Mouse (Mus musculus) induced T-regulatory cell, adult 2 months (primary cell): ENCODE data around the gene Glipr2.

Source experiments
- DNase-seq: peaks from one replicate; pipeline ENCODE4 v3.0.0-alpha.2; 2012; ENCODE audit warnings: low read depth

Gene Glipr2

DNA sequence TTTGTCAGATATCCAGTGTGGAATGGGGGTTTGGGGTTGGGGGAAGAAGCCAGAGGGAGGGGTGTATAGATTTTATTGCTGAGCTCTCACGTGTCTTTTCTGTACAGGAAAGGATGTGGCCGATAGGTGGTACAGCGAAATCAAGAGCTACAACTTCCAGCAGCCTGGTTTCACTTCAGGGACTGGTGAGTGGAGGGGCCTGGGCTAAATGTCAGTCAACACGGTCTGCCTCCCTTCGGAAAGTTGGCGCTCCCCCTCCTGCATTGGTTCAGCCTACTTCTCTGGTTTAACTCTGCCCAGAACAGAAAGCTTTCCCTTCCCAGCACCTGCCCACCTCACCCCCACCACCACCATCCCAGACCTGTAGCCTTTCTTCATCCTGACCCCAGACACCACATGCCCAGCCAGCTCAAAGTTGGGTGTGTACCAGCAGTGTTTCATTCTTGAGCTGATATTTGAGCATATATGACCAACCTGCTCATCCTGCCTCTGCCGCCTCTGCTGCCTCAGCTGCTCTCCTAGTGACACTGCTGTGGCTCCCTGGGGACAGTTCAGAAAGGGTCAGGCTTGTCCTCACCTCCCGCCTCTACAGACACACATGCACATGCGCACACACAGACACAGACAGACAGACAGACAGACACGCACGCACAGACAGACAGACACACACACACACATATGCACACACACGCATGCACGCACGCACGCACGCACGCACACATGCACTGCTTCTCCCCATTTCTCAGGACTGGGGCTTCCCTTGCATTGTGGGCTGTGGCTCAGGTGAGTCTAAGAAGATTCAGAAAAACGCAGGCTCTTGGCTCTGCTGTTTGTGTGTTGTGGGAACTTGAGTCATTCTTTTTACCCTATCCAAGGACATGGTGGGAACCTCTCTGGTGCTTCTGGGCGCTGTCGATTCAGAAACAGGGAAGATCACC is 13.5 kb downstream of the Glipr2 start:
- peak; percentile 80 for DNase-seq

- no peak for DNase-seq
These were observed 14.4 kb downstream of the Glipr2 start for GRCm38 (mm10) chr4:43971541-43972136.

GRCm38 (mm10) chr4:43972137-43972591 is 15.0 kb downstream of the Glipr2 start:
- peak; percentile 93 for DNase-seq

DNA sequence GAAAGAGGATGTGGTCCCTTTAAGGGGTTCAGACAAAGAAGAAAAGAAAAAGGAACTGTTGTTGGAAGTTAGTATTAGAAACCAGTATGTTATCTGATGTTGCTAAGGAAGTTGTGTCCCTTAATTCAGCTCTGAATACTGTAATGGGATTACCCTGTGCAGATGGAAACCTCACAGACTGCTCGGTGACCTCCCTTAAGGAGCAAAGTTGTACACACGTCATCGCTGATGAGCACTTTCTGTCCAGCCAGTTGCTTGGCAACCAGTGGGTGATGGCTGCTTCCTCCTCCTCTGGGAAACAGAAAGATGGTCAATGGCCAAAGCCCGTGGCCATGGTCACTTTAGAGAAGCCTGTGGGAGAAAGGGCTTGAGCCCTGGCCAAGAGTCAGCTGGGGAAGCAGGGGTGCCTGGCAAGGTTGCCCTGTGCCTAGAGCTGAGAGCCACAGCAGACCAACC is 16.4 kb downstream of the Glipr2 start:
- peak; percentile 80 for DNase-seq

- no peak for DNase-seq
These were observed 17.9 kb downstream of the Glipr2 start for GRCm38 (mm10) chr4:43974914-43975616.

GRCm38 (mm10) chr4:43976223-43976740 is 19.1 kb downstream of the Glipr2 start:
- DNase-seq = no peak

- no peak for DNase-seq
These were observed 21.6 kb downstream of the Glipr2 start for GRCm38 (mm10) chr4:43978521-43979443.

DNA sequence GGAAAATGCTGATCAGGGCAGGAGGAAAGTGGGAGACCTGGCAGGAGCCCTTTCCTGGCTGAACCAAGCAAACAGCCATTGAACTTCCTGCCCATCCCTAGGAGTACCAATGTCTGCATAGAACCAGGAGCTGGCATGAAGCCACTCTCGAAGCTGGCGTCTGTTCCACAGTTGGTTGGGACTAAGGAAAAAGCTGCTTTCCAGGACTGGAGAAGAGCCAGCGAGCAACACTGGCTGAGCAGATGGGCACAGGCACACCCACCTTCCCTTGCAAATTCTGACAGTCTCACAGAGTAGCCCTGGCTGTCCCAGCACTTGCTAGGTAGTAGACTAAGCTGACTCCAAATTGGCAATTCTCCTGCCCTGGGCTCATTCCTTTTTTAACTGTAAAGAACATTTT is 22.5 kb downstream of the Glipr2 start:
- DNase-seq = no peak

GRCm38 (mm10) chr4:43980236-43980635 is 23.0 kb downstream of the Glipr2 start:
- DNase-seq = no peak

DNA sequence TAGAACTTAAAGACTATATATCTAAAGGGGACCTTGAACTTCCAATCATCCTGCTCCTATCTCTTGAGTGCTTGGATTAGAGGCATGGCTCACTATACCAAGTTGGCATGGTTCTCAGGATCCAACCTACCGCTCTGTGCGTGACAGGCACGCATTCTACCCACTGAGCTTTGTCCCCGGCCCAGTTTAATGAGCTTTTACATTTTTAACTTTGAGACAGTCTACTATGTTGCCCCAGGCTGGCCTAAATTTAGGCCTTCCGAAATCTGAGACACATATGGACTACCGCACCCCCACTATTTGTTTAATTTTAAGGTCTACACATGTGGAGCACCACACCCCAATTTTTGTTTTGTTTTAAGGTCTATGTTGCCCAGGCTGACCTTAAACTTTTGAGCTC is 23.6 kb downstream of the Glipr2 start:
- DNase-seq = no peak

GRCm38 (mm10) chr4:43981251-43981650 is 24.1 kb downstream of the Glipr2 start:
- no peak for DNase-seq

DNA sequence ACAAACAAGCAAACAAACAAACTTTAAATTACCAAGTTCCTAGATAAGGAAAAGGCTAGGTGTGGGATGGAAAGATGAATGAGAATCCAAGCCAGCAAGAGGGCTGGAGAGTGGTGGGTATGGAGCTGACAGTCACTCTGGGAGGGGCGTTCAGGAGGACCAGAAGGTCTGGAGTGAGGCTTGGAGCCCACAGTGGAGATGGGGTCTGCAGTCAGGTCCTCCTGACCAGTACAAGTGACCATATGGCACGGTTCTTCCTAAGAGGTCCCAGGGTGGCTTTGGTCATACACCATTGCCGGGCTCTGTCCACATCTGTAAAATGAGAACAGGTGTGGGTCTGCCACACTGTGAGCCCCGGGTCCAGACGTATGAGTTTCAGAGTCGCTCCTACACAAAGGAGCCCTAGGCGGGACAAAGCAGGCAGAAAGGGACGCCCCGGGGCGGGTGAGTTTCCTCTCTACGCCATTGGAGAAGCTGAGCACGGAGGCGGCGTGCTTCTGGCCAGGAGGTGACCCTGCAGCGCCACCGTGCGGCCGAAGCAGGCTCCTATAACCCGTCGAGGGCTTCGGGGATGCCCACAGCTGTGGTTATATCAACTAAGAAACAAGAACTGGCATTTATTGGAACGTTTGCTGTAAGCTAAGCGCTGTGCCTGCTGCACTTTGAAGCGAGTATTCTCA is 25.0 kb downstream of the Glipr2 start:
- DNase-seq = peak; percentile 96

- no peak for DNase-seq
These were observed 26.0 kb downstream of the Glipr2 start, which contains the start of gene Ccin for GRCm38 (mm10) chr4:43983181-43983580. TSS of gene Ccin (plus strand) at chr4:43983483.

- no peak for DNase-seq
These were observed 26.6 kb downstream of the Glipr2 start for GRCm38 (mm10) chr4:43983756-43984155.

GRCm38 (mm10) chr4:43984326-43984725 is 27.1 kb downstream of the Glipr2 start:
- no peak for DNase-seq

- DNase-seq = no peak
These were observed 31.8 kb downstream of the Glipr2 start for GRCm38 (mm10) chr4:43988976-43989375.

GRCm38 (mm10) chr4:43993072-43993471 is 35.9 kb downstream of the Glipr2 start:
- DNase-seq = no peak

DNA sequence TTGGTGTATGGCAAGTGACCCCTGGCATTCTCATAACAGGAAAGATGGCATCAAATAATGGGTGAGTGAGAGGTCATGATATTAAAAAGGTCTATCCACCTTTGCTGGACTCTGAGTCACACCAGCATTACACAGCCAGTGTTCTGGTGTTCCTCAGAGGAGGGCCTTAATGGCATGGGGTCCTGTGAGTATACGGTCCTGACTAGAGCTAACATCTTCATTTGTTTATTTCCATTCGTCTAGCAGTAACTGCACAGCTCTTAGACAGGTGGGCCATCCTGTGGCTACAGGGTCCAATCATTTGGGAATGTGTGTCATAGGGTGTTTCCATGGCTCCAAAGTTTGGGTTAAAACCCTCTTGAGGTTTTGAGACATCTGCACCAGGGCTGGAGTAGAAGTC is 37.1 kb downstream of the Glipr2 start:
- DNase-seq = no peak

- no peak for DNase-seq
These were observed 46.4 kb downstream of the Glipr2 start for GRCm38 (mm10) chr4:44003622-44004021.

DNA sequence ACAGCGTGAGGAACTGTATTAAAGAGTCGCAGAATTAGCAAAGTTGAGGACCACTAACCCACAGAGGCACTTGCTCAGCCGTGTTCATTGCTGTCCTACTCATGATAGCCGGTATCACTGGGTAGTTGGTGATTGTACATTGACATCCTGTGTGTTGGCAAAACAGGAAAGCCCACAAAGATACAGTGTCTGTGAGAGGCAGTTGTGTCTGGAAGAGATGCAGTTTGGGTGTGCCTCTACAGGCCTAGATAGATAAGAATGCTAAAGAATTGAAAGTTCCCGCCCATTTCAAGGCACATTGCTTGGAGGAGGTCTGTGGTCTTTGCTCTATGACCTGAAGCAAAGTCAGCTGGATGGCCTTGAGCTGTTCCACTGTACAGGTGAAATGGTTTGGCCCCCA is 46.9 kb downstream of the Glipr2 start, which contains the start of gene Clta:
Clta (plus strand) TSS at position 327 of the 400 bp plus-strand sequence.
- no peak for DNase-seq
